In genomic region chr10:13521857-13522256, GRCm38 (mm10) we compare ENCODE assay signal across 1 mouse cellular context.
A peak's percentile ranks its signal among the peaks of the same experiment; 100 is the strongest.
TF ChIP-seq lines count a peak whose summit lies in the region.

No protein-coding gene starts in this region.

TF ChIP-seq in MEL, 35 proteins besides CTCF, POLR2A, EP300 and RAD21 (continued from another document):
- TF ChIP-seq ETS1 (IDR thresholded peaks at IDR 0.05; ENCODE audit: low read depth, low read length) (no peak; the same call in 1 of the 2 replicates), HCFC1 (IDR thresholded peaks at IDR 0.05; ENCODE audit: low read depth, low read length) (no peak), ZC3H11A (IDR thresholded peaks at IDR 0.05; ENCODE audit: low read depth, low read length) (no peak), SIN3A (IDR thresholded peaks at IDR 0.05; ENCODE audit: low read length) (no peak), BHLHE40 (IDR thresholded peaks at IDR 0.05; ENCODE audit: borderline replicate concordance, low read depth, low read length) (peak; percentile 75), USF2 (IDR thresholded peaks at IDR 0.05; ENCODE audit: borderline replicate concordance in 1 of 2, insufficient read depth in 1 of 2, low read depth in 1 of 2, low read length in 2 of 2) (no peak), TBP (IDR thresholded peaks at IDR 0.05; ENCODE audit: low read depth, low read length) (no peak), NELFE (IDR thresholded peaks at IDR 0.05; ENCODE audit: low read depth, low read length) (no peak), MEF2A (IDR thresholded peaks at IDR 0.05; ENCODE audit: extremely low read depth, insufficient replicate concordance, low read depth, low read length, poor library complexity, severe bottlenecking) (no peak)
